Mouse (Mus musculus): ENCODE results near the gene Ror1.

GRCm38 (mm10) chr4:100118676-100119075 is 23.1 kb downstream of the Ror1 start:
- no peak for TF ChIP-seq CTCF (IDR thresholded peaks at IDR 0.05; ENCODE audit: insufficient read depth, low read depth, low read length)
- no peak for TF ChIP-seq POLR2A (IDR thresholded peaks at IDR 0.05; ENCODE audit: insufficient read depth, low read depth, low read length)

Data from olfactory bulb, adult 2 months (tissue).